Mouse (Mus musculus) bone marrow macrophage, adult 2 months (primary cell): ENCODE data around the gene Dnah17.

Source experiments
- CTCF ChIP-seq: IDR thresholded peaks from 2 replicates; pipeline ENCODE4 v1.5.1; 2012; ENCODE audit warnings: low read depth, mild to moderate bottlenecking, low read length, moderate library complexity
- POLR2A ChIP-seq: IDR thresholded peaks from 2 replicates; pipeline ENCODE4 v1.6.1; 2012; ENCODE audit warnings: mild to moderate bottlenecking, low read depth, low read length, borderline replicate concordance

- no peak for TF ChIP-seq CTCF
- TF ChIP-seq POLR2A = no peak
These were observed 53.5 kb downstream of the Dnah17 start for GRCm38 (mm10) chr11:118076929-118077328.
